Mouse (Mus musculus): ENCODE data around the gene Scrn3. TPM values are rescaled to one million over a fixed set of nuclear protein-coding genes. Genes with fewer than 3 reads are reported as not detected.
A peak's percentile ranks its signal among the peaks of the same experiment; 100 is the strongest.

The Scrn3 gene
- polyA plus RNA-seq, 1 experiment from 2014 or later = 8.1 TPM

DNA sequence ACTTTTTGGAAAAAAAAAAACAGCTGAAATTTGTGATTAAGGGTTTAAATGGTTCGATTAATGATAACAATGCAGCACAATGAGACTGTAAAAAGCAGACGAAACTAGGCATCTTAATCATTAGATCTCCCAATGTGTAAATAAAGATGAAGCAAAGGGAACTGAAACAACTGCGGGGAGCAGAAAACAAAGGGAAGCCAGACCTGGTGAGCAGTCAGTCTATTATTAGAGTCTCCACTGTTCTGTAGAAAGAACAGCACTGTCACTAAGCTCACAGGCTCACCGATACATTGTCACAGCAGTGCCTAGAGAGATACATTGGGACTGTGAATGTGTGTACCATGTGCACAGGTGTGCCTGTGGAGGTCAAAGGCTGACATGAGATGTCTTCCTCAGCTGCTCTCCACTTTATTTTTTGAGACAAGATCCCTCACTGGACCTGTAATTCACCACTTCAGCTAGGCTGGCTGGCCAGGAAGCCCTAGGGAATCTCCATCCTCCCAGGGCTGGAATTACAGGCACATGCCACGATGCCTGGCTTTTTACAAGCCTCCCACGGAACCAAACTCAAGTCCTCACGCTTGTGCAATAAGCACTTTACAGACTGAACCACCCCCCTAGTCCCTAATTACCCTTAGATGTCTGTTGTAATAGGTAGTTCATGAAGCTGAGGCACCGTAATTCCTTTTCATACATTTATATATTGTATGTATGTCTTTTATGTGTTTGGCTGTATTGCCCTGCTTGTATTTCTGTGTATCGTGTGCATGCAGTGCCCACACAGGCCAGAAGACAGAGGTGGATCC is 59.3 kb downstream of the Scrn3 start:
- H3K4me3 ChIP-seq (replicated peaks) = no peak overlapping the region
- 69% methylated on average over 9 of the region's 9 CpGs for WGBS
- no peaks in the 10 kb centered on the region for H3K36me3 ChIP-seq
- no peak for ATAC-seq
- H3K4me1 ChIP-seq (replicated peaks) = no peaks in the 10 kb centered on the region
- H3K27ac ChIP-seq = no peak overlapping the region
- H3K4me2 ChIP-seq (replicated peaks) = no peak overlapping the region
- H3K27me3 ChIP-seq = no peaks in the 10 kb centered on the region
- H3K9me3 ChIP-seq = no peaks in the 10 kb centered on the region
- no peak overlapping the region for H3K9ac ChIP-seq (replicated peaks)

DNA sequence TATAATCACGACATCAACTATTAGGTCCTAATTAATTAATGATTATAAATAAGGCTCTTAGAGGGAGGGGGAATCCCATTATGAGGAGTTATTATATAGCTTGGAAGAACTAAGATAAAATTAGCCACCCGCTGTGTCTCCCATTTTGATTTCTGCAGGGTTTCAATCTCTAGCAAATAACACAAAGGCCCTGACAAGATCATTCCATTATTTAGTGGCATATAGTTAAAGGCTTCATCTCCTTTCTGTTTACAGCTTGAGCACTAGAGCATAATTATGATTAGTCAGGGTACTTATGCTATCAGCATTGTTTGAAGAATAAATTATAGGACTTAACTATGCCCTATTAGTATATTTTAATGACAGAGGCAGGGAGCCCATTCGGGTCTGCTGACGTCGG is 65.9 kb downstream of the Scrn3 start:
- Histone ChIP-seq H3K4me2 (replicated peaks) (no peak overlapping the region), H3K4me3 (replicated peaks) (no peak overlapping the region), H3K9ac (replicated peaks) (no peak overlapping the region), H3K9me3 (no peaks in the 10 kb centered on the region), H3K36me3 (0 out of 2 replicates have a peak, but pooled peaks cover 6% of the 10 kb centered on the region), H3K4me1 (replicated peaks) (no peaks in the 10 kb centered on the region), H3K27ac (no peak overlapping the region), H3K27me3 (no peaks in the 10 kb centered on the region)
- 85% methylated on average over 5 of the region's 5 CpGs for WGBS
- no peak for ATAC-seq

DNA sequence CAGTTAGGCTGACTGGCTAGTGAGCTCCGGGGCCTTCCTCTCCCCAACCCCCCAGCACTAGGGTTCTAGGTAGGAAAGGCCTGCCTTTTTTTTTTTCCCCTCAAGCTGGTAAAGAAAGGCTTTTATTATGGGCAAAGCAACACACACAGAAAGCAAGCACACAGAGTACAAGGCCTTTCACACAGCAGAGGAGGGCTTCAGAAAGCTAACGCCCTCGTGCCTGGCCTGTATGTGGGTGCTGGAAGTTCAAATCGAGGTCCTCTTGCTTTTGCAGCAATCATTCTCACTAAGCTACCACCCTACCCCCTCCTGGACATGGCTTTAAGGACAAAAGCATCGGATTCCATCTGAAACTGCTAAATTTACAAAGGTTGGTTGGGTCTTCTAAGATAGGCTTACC is 67.3 kb downstream of the Scrn3 start:
- Histone ChIP-seq H3K4me1 (replicated peaks) (no peaks in the 10 kb centered on the region), H3K27me3 (0 out of 2 replicates have a peak, but pooled peaks cover 5% of the 10 kb centered on the region), H3K9ac (replicated peaks) (no peak overlapping the region; the same call in 1 of the 2 replicates), H3K9me3 (no peaks in the 10 kb centered on the region), H3K4me3 (replicated peaks) (no peak overlapping the region), H3K4me2 (replicated peaks) (no peak overlapping the region), H3K36me3 (0 out of 2 replicates have a peak, but pooled peaks cover 6% of the 10 kb centered on the region), H3K27ac (no peak overlapping the region)
- no peak for ATAC-seq
- 77% methylated on average over 5 of the region's 5 CpGs for WGBS

DNA sequence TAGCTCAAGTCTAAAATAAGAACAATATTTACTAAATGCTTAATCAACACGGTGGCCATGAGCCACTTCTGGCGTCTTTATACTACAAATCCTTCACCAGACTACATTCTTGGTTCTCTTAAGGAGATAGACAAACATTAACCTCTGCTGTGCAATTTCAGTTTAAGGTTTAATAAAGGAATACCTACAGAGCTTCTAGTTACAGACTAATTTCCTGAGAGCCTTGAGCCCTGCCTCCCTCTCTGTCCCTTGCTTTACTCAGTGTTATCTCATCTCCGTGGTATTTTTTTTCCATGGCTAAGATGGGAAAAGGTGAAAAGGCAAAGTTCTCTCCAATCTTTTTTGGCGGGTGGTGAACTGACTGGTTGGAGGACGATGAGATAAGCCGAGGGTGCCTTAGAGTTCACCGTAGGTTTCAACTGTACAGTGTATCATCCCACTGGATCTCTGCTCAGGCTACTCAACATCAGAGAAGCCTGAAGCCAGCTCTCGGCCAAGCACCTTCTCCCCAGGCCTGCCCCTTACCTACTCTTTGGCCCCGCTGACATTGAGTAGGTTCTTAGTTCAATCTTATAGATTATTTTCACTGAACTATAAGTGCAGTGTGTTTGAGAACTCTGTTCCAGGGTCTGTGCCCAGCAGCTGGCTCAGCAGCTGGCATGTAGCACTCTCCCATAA is 68.0 kb downstream of the Scrn3 start:
- Histone ChIP-seq H3K27me3 (0 out of 2 replicates have a peak, but pooled peaks cover 5% of the 10 kb centered on the region), H3K4me3 (replicated peaks) (no peak overlapping the region), H3K27ac (no peak overlapping the region), H3K36me3 (0 out of 2 replicates have a peak, but pooled peaks cover 6% of the 10 kb centered on the region), H3K9me3 (no peaks in the 10 kb centered on the region), H3K4me1 (replicated peaks) (no peaks in the 10 kb centered on the region), H3K9ac (replicated peaks) (no peak overlapping the region), H3K4me2 (replicated peaks) (no peak overlapping the region)
- 87% methylated on average over 9 of the region's 9 CpGs for WGBS
- ATAC-seq = no peak

DNA sequence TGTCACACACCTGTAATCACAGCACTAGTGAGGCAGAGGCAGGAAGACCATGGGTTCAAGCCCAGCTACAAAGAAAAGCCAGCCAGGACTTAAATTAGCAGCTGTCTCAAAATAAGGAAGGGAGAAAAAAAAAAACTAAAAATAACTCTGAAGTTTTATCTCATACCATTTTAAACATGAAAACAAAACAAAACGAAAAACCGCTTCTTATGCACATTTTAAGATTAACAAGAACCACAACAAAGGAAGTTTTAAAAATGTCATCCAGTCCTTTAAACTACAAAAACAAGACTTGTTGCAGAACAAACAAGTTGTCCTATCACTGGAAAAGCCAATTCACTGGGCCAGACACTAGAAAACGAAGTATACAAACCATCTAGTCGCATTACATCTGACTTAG is 72.8 kb downstream of the Scrn3 start:
- peak overlapping the region; percentile 74; the same call in 1 of the 2 replicates for H3K4me3 ChIP-seq (replicated peaks)
- 0 out of 2 replicates have a peak, but pooled peaks cover 5% of the 10 kb centered on the region for H3K27me3 ChIP-seq
- H3K4me1 ChIP-seq (replicated peaks) = peaks cover 6% of the 10 kb centered on the region
- H3K27ac ChIP-seq = no peak overlapping the region
- H3K9ac ChIP-seq (replicated peaks) = no peak overlapping the region
- H3K4me2 ChIP-seq (replicated peaks) = peak overlapping the region; percentile 92
- H3K9me3 ChIP-seq = no peaks in the 10 kb centered on the region
- 91% methylated on average over 4 of the region's 4 CpGs for WGBS
- ATAC-seq = no peak
- H3K36me3 ChIP-seq = 0 out of 2 replicates have a peak, but pooled peaks cover 2% of the 10 kb centered on the region

DNA sequence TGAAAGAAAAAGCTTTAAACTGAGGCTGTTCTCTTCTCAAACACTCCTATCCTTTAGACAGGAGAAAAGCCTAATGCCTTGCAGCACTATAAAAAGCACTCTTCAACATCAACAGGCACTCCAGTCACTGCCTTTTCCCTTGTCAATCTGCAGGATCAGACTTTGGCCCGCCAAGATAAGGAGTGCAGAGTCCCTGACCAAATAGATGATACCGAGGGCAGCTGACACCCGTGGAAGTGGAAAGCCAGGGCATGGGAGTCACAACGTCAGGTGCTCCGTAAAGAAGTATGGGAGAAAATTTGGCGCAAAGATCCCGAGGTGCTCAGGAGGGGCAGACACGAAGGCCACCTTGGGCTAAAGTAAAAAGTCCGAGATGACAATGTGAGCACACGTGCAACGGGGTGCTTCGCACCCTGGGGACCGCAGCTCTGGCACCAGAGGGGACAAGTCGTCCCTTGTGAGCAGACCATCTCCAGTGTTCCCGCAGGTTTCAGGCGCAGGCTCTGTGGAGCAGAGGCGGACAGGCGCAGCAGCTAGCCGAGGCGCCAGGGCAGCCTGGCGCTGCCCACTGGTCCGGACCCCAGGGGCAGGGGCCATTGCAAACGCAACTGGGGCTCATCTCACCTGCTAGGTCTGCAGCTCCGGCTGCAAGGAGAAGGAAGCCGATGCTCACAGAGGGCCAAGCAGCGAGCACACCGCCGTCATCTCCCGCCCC is 73.4 kb downstream of the Scrn3 start:
- no peak for ATAC-seq
- 2% methylated on average over 29 of the region's 29 CpGs for WGBS
- H3K4me1 ChIP-seq (replicated peaks) = peaks cover 6% of the 10 kb centered on the region
- H3K4me2 ChIP-seq (replicated peaks) = peak overlapping the region; percentile 92
- no peaks in the 10 kb centered on the region for H3K9me3 ChIP-seq
- H3K4me3 ChIP-seq (replicated peaks) = peak overlapping the region; percentile 74
- H3K9ac ChIP-seq (replicated peaks) = peak overlapping the region; percentile 81
- 0 out of 2 replicates have a peak, but pooled peaks cover 5% of the 10 kb centered on the region for H3K27me3 ChIP-seq
- 0 out of 2 replicates have a peak, but pooled peaks cover 2% of the 10 kb centered on the region for H3K36me3 ChIP-seq
- peak overlapping the region; percentile 69 for H3K27ac ChIP-seq

DNA sequence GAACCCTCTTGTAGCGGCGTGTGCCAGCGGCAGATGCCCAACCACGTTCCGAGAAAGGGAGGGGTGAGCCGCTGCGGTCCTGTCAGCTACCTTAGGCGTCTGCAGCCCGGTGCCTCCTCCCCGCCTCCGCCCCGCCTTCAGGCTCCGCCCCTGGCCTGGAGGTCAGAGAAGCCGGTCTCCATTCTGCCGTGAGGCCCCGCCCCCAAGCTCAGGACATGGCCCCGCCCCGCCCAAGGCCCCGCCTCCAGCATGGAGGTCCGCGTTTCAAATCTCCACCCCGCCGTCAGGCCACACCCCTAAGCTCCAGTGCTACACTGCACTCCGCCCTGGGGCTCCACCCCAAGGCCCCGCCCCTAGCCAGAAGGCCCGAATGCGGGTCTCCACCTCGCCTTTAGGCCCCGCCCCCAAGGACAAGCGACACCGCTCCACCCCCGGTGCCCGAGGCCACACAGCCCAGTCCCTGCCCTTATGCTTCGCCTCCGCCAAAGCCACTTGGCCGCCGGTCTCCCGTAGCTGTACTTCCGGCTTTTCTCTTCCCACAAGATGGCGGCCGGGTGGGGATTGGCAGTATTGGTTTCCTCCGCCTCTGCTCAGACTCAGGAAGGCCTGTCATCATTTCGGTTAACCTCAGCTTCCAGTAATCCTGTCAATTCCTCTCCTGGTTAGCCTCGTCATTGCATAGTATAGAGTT is 74.1 kb downstream of the Scrn3 start, which contains the start of gene Gpr155:
Gpr155 (minus strand) TSS at position 217 of the 691 bp plus-strand sequence.
- Histone ChIP-seq H3K36me3 (0 out of 2 replicates have a peak, but pooled peaks cover 2% of the 10 kb centered on the region), H3K27me3 (0 out of 2 replicates have a peak, but pooled peaks cover 5% of the 10 kb centered on the region), H3K9me3 (no peaks in the 10 kb centered on the region), H3K4me1 (replicated peaks) (peaks cover 6% of the 10 kb centered on the region), H3K9ac (replicated peaks) (peak within 1 kb of the TSS; percentile 81), H3K27ac (peak within 1 kb of the TSS; percentile 69), H3K4me2 (replicated peaks) (peak within 1 kb of the TSS; percentile 92), H3K4me3 (replicated peaks) (peak within 1 kb of the TSS; percentile 74)
- ATAC-seq = peak; percentile 97
- WGBS = under 1% methylated on average over 43 of the region's 44 CpGs

Other genes with a start within 250 kb of the Scrn3 start
- 80.9 and 96.4 TPM in 2 replicates for gene Ola1, start 93.7 kb upstream of the Scrn3 start, polyA plus RNA-seq (2015; fragmentation: Nextera tagmentation; extraction: Ambion mirVana)
- 6.1 and 8.9 TPM in 2 replicates for gene Sp9, start 40.7 kb upstream of the Scrn3 start, polyA plus RNA-seq (2015; fragmentation: Nextera tagmentation; extraction: Ambion mirVana)
- 34.0 and 34.8 TPM in 2 replicates for gene Cir1, start 100 bp downstream of the Scrn3 start, polyA plus RNA-seq (2015; fragmentation: Nextera tagmentation; extraction: Ambion mirVana)
- 9.7 and 10.2 TPM in 2 replicates for gene Gpr155, start 74.0 kb downstream of the Scrn3 start, polyA plus RNA-seq (2015; fragmentation: Nextera tagmentation; extraction: Ambion mirVana)
- 2.0 and 2.5 TPM in 2 replicates for gene Wipf1, start 217.1 kb downstream of the Scrn3 start, polyA plus RNA-seq (2015; fragmentation: Nextera tagmentation; extraction: Ambion mirVana)

All from midbrain, embryonic 13.5 days (tissue).